Mouse (Mus musculus) forebrain, embryonic 11.5 days (tissue): ENCODE measurements at regions not wholly inside any gene's neighbourhood (a gene's known extent, or its start where the extent isn't known, plus 50 kb on each side); places are given as distances from the start of the nearest gene placed in this dataset.

Experiments
- ATAC-seq: fragments of 200-750 bp; cut with Nextera tagmentation; replicated peaks from 2 replicates; pipeline ENCODE4 v1.8.0; 2017; ENCODE audit warnings: moderate TSS enrichment; ENCODE audit not compliant: low FRiP score
- DNase-seq: peaks from one replicate; pipeline ENCODE4 v3.0.0-alpha.2; 2017; ENCODE audit warnings: low spot score
- H3K27ac ChIP-seq: fragments of 300-500 bp; sonication (generic); 2 replicates; pipeline ENCODE4 v1.5.1; 2014; ENCODE audit warnings: low read depth, low read length
- H3K27me3 ChIP-seq: fragments of 300-500 bp; sonication (generic); 2 replicates; pipeline ENCODE4 v1.6.1; 2014; ENCODE audit warnings: mild to moderate bottlenecking, low read length, mixed read lengths; ENCODE audit not compliant: control insufficient read depth, insufficient read depth
- H3K36me3 ChIP-seq: fragments of 300-500 bp; sonication (generic); 2 replicates; pipeline ENCODE4 v1.6.1; 2014; ENCODE audit warnings: mild to moderate bottlenecking, low read length, moderate library complexity, mixed read lengths; ENCODE audit not compliant: control insufficient read depth, insufficient read depth
- H3K4me1 ChIP-seq: fragments of 300-500 bp; sonication (generic); replicated peaks from 2 replicates; pipeline ENCODE4 v1.6.1; 2014; ENCODE audit warnings: low read length, mixed read lengths; ENCODE audit not compliant: control insufficient read depth, insufficient read depth
- H3K4me2 ChIP-seq: fragments of 300-500 bp; sonication (generic); 2 replicates; pipeline ENCODE4 v1.6.1; 2014; ENCODE audit warnings: low read depth, mild to moderate bottlenecking, low read length, moderate library complexity, mixed read lengths; ENCODE audit not compliant: severe bottlenecking
- H3K4me3 ChIP-seq: fragments of 300-500 bp; sonication (generic); 2 replicates; pipeline ENCODE4 v1.5.1; 2014; ENCODE audit warnings: low read depth, low read length
- H3K9ac ChIP-seq: fragments of 300-500 bp; sonication (generic); 2 replicates; pipeline ENCODE4 v1.6.1; 2014; ENCODE audit warnings: low read length
- H3K9me3 ChIP-seq: fragments of 300-500 bp; sonication (generic); 2 replicates; pipeline ENCODE4 v1.6.1; 2016; ENCODE audit warnings: low read length, mixed read lengths; ENCODE audit not compliant: control insufficient read depth
- WGBS: fragments of 180-500 bp; shearing (Covaris S2); extraction: QIAGEN DNeasy Blood & Tissue Kit; methylation state at CpG from one replicate; pipeline ENCODE4 v1.1.7; 2014; 5-methylcytosine and 5-hydroxymethylcytosine counted together

- Histone ChIP-seq H3K4me1 (no peaks in the 10 kb centered on the region), H3K4me3 (no peak overlapping the region), H3K27me3 (no peaks in the 10 kb centered on the region), H3K27ac (no peak overlapping the region), H3K9me3 (no peaks in the 10 kb centered on the region), H3K4me2 (no peak overlapping the region), H3K9ac (no peak overlapping the region), H3K36me3 (no peaks in the 10 kb centered on the region)
- DNase-seq (no peak), ATAC-seq (no peak)
- 89% methylated on average over 3 of the region's 3 CpGs for WGBS
Measured at GRCm38 (mm10) chr2:48220771-48221170, 593.1 kb upstream of the Acvr2a start.

DNA sequence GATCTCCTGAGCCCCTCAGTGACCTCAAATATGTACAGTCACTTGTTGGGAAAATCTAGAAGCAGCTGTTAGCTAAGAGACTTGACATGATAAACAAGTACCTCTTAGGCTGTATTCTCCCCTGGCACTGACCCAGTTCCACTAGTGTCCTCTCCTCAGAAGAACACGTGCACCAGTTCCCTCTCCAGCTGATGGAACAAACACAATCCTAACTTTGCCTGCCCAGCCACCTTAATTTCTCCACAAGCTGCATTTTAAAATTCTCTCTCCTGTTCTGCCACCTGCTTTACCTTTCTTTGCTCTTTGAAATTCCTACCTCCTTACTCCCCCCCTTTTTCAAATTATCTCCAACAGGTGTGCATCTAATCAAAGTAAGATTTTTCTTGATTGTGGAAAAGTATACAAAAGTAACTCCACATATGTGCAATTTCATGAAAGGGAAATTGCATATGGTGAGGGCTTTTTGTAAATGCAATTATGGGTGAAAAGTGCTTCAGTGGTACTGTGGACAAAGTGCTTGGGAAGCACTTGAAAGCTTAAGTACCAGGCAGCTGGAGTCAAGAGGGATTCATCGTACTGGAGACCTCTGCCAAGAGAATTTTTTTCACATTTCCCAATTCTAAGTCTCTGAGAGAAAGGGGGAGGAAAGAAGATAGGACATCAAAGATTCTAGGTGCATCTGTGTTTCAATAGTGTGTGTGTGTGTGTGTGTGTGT lies 590.7 kb upstream of the Acvr2a start:
- Histone ChIP-seq H3K9ac (no peak overlapping the region), H3K27ac (no peak overlapping the region), H3K4me3 (no peak overlapping the region), H3K4me1 (no peaks in the 10 kb centered on the region), H3K4me2 (no peak overlapping the region), H3K9me3 (no peaks in the 10 kb centered on the region), H3K27me3 (no peaks in the 10 kb centered on the region), H3K36me3 (no peaks in the 10 kb centered on the region)
- ATAC-seq, result no peak
- WGBS, result 82% methylated on average over 2 of the region's 2 CpGs
- no peak for DNase-seq

- no peak for DNase-seq
- WGBS, result 76% methylated on average over 4 of the region's 4 CpGs
Measured at GRCm38 (mm10) chr2:48250174-48250573, 563.7 kb upstream of the Acvr2a start.

DNA sequence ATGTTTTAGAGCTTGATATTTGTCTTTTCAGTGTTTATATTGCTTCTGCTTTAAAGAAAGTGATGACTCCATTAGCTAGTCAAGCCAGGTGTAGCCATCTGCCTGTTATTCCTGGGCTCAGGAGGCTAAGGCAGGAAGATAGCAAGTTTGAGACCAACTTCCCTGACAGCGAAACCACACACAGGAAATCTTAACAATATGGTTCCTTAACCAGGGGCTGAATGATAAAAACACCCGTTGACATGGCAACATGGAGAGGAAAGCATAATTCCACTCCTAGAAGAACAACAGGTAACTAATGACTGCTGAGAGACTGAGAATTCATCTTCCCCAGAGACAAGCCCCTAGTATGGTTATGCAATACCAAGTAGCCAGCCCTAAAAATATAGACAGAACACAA lies 553.6 kb upstream of the Acvr2a start:
- no peak overlapping the region for H3K4me3 ChIP-seq
- no peak overlapping the region for H3K9ac ChIP-seq
- 82% methylated on average over 2 of the region's 2 CpGs for WGBS
- H3K9me3 ChIP-seq, result no peaks in the 10 kb centered on the region
- H3K27me3 ChIP-seq, result no peaks in the 10 kb centered on the region
- no peaks in the 10 kb centered on the region for H3K36me3 ChIP-seq
- no peak overlapping the region for H3K4me2 ChIP-seq
- ATAC-seq (no peak), DNase-seq (no peak)
- no peak overlapping the region for H3K27ac ChIP-seq
- H3K4me1 ChIP-seq, result no peaks in the 10 kb centered on the region

More at GRCm38 (mm10) chr2:48250174-48250573, 563.7 kb upstream of the Acvr2a start:
- no peak overlapping the region for H3K27ac ChIP-seq
- H3K4me3 ChIP-seq, result no peak overlapping the region
- no peaks in the 10 kb centered on the region for H3K36me3 ChIP-seq
- no peaks in the 10 kb centered on the region for H3K4me1 ChIP-seq
- no peak for ATAC-seq
- H3K9me3 ChIP-seq, result no peaks in the 10 kb centered on the region
- no peak overlapping the region for H3K9ac ChIP-seq
- H3K4me2 ChIP-seq, result no peak overlapping the region
- no peaks in the 10 kb centered on the region for H3K27me3 ChIP-seq
